Mouse (Mus musculus) gastrocnemius, postnatal 36 days (tissue): ENCODE data around the gene Rasl10a. TPM values are rescaled to one million over a fixed set of nuclear protein-coding genes. Genes with fewer than 3 reads are reported as not detected.

ENCODE experiments used
- microRNA-seq, 2 experiments: library from miRNA; unstranded; fragments of <30 nt; microRNA quantifications; one replicate each; pipeline ENCODE4 v1.2.0; 2021
- total RNA-seq, 2 experiments: library from RNA; stranded (reverse); gene quantifications; 2 replicates each; pipeline ENCODE4 v1.2.3; 2021

The Rasl10a gene
- total RNA-seq, 2 experiments from 2014 or later, result 0.28 TPM; not detected in 1

Small RNAs within 50 kb of the gene (microRNA-seq; reads per million reads assigned to microRNA genes)
- gene Gm47296, result 0 reads per million in 2 experiments

Other genes starting within 250 kb of the Rasl10a start
- 10 to 100 TPM; 45.7 to 47.4 TPM for gene Nf2, start 208.6 kb upstream of the Rasl10a start, total RNA-seq
- 1 to 10 TPM in 1 of 2 experiments, under 1 TPM in 1; 0.42 to 1.1 TPM for gene Nipsnap1, start 184.2 kb upstream of the Rasl10a start, total RNA-seq
- gene Thoc5, start 162.8 kb upstream of the Rasl10a start, total RNA-seq, result 10 to 100 TPM; 12.9 to 14.0 TPM
- gene Nefh, start 110.1 kb upstream of the Rasl10a start, total RNA-seq, result under 1 TPM in 1 of 2 experiments, not detected in 1; 0.15 TPM
- 10 to 100 TPM; 29.2 to 32.4 TPM for gene Ap1b1, start 71.3 kb upstream of the Rasl10a start, total RNA-seq
- gene Gas2l1, start 7.2 kb downstream of the Rasl10a start, total RNA-seq, result 1 to 10 TPM; 3.9 to 4.9 TPM
- gene Rhbdd3, start 40.8 kb downstream of the Rasl10a start, total RNA-seq, result 10 to 100 TPM; 24.4 to 26.0 TPM
- gene Ewsr1, start 41.1 kb downstream of the Rasl10a start, total RNA-seq, result 10 to 100 TPM; 70.7 to 92.0 TPM
- 10 to 100 TPM; 11.7 to 17.6 TPM for gene Emid1, start 94.1 kb downstream of the Rasl10a start, total RNA-seq
- gene Kremen1, start 203.4 kb downstream of the Rasl10a start, total RNA-seq, result 10 to 100 TPM; 39.6 to 51.4 TPM